Mouse (Mus musculus) ES-E14 (cell line): ENCODE measurements at regions not wholly inside any gene's neighbourhood (a gene's known extent, or its start where the extent isn't known, plus 50 kb on each side); places are given as distances from the start of the nearest gene placed in this dataset.

Experiments
- HCFC1 ChIP-seq: IDR thresholded peaks from 2 replicates; pipeline ENCODE4 v1.6.1; 2012; ENCODE audit warnings: low read length, inconsistent platforms, borderline replicate concordance; ENCODE audit not compliant: insufficient read depth
- ZC3H11A ChIP-seq: IDR thresholded peaks from 2 replicates; pipeline ENCODE4 v1.6.1; 2012; ENCODE audit warnings: low read depth, mild to moderate bottlenecking, inconsistent platforms, low read length, borderline replicate concordance
- ZNF384 ChIP-seq: IDR thresholded peaks from 2 replicates; pipeline ENCODE4 v1.6.1; 2012; ENCODE audit warnings: low read depth, low read length, inconsistent platforms

DNA sequence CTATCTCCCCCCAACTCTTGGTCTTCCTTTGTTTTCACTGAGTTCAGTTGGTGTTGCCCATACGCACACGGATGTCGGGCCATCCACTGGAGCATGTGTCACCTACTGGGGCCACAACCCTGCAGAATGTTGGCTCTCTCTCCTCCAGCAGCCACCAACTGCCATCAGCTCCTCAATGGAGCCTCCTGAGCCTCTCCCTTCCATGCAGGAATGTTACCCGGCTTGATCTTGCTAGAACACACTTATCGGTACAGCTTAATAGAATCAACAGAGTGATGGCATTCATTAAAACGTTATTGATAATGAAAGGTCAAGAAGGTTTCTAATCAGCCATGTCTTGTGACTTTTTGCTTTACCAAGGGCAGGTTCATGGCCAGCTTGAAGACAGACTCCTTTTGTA, 543.7 kb downstream of the Gm19410 start:
- no peak for TF ChIP-seq HCFC1
- no peak for TF ChIP-seq ZC3H11A
- TF ChIP-seq ZNF384: no peak
